Mouse (Mus musculus) midbrain, embryonic 13.5 days (tissue): ENCODE results near the gene Cd84. TPM values are rescaled to one million over a fixed set of nuclear protein-coding genes. Genes with fewer than 3 reads are reported as not detected.
"Not testable (repeated sequence)": the region's sequence is repeated elsewhere in the genome, so short reads cannot be mapped to it uniquely, and the experiment has no call there.

Experiments used
- ATAC-seq: fragments of 200-750 bp; cut with Nextera tagmentation; 2 replicates; pipeline ENCODE4 v1.8.0; 2017; ENCODE audit warnings: mild to moderate bottlenecking, moderate TSS enrichment, moderate library complexity
- H3K27ac ChIP-seq: fragments of 300-500 bp; sonication (generic); 2 replicates; pipeline ENCODE4 v1.5.1; 2015; ENCODE audit warnings: inconsistent platforms, mild to moderate bottlenecking, moderate library complexity
- H3K27me3 ChIP-seq: fragments of 300-500 bp; sonication (generic); 2 replicates; pipeline ENCODE4 v1.6.1; 2015; ENCODE audit warnings: mild to moderate bottlenecking, inconsistent platforms
- H3K36me3 ChIP-seq: fragments of 300-500 bp; sonication (generic); 2 replicates; pipeline ENCODE4 v1.6.1; 2015; ENCODE audit warnings: mild to moderate bottlenecking, inconsistent platforms
- H3K4me1 ChIP-seq: fragments of 300-500 bp; sonication (generic); replicated peaks from 2 replicates; pipeline ENCODE4 v1.6.1; 2015; ENCODE audit warnings: inconsistent platforms
- H3K4me2 ChIP-seq: fragments of 300-500 bp; sonication (generic); replicated peaks from 2 replicates; pipeline ENCODE4 v1.6.1; 2015; ENCODE audit warnings: moderate library complexity, mild to moderate bottlenecking, inconsistent platforms
- H3K4me3 ChIP-seq: fragments of 300-500 bp; sonication (generic); replicated peaks from 2 replicates; pipeline ENCODE4 v1.5.1; 2015; ENCODE audit warnings: mild to moderate bottlenecking, inconsistent platforms
- H3K9ac ChIP-seq: fragments of 300-500 bp; sonication (generic); replicated peaks from 2 replicates; pipeline ENCODE4 v1.6.1; 2015; ENCODE audit warnings: mild to moderate bottlenecking, inconsistent platforms
- H3K9me3 ChIP-seq: fragments of 300-500 bp; sonication (generic); 2 replicates; pipeline ENCODE4 v1.6.1; 2016; ENCODE audit warnings: mild to moderate bottlenecking, inconsistent platforms
- WGBS: fragments of 180-500 bp; shearing (Covaris S2); methylation state at CpG from one replicate; pipeline ENCODE4 v1.1.7; 2015; 5-methylcytosine and 5-hydroxymethylcytosine counted together
- polyA plus RNA-seq: library from polyadenylated mRNA; unstranded; fragments of >200 nt; fragmentation: Nextera tagmentation; extraction: Ambion mirVana; gene quantifications from 2 replicates; pipeline ENCODE4 v1.2.1, GENCODE M21; 2015

Gene Cd84
- 0.66 and 0.82 TPM in 2 replicates for polyA plus RNA-seq

DNA sequence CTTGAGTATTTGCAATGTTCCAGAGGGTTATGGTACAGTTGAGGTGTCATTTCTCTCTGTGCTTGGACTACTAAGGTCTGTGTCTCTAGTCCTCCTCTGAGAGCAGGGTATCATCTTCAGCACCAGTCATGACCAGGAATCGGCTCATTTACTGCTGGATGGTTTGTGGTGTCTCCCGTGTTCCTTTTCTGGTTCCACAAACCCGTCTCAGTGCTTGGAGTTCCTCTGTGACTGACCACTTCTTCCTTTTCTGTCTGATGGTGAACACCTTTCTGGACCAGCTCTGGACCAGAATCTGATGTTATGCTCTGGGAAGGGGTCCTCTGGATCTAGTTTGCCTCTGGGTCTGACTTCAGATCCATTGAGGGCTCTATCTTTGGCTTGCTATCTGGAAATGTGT, at the start of gene Cd84:
Gene Cd84 (plus strand): TSS at position 210 of the 400 bp plus-strand sequence.
- Histone ChIP-seq H3K9ac (no peak within 1 kb of the TSS), H3K4me2 (no peak within 1 kb of the TSS)

DNA sequence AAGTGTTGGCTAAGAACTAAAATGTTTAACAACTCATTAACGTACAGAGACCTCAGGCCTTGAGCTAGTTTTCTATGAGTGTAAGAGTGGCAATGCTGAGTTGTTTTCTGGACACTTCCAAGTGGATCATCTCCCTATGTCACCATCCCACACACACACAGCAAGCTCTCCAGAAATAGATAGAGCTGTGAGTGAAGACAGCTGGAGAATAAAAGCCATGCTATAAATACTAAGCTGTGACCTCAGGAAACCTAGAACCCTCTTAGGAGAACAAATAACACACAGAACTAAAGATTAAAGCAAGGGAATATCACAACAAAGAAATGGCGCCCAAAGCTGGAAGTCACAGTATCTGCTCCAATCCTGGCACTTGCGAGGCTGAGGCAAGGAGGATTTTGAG, 48.0 kb upstream of the Cd84 start:
- 92% methylated on average over 3 of the region's 3 CpGs for WGBS
- Histone ChIP-seq H3K4me3 (no peak overlapping the region), H3K9ac (no peak overlapping the region), H3K27ac (no peak overlapping the region), H3K9me3 (no peaks in the 10 kb centered on the region), H3K4me1 (no peaks in the 10 kb centered on the region), H3K36me3 (no peaks in the 10 kb centered on the region), H3K27me3 (no peaks in the 10 kb centered on the region), H3K4me2 (no peak overlapping the region)
- no peak for ATAC-seq

More for the DNA sequence above, at the start of gene Cd84:
- H3K27ac ChIP-seq, result no peak within 1 kb of the TSS
- H3K27me3 ChIP-seq, result no peaks in the 10 kb centered on the region
- no peaks in the 10 kb centered on the region for H3K4me1 ChIP-seq
- 93% methylated on average over 3 of the region's 3 CpGs for WGBS
- no peaks in the 10 kb centered on the region for H3K36me3 ChIP-seq
- H3K9me3 ChIP-seq, result no peaks in the 10 kb centered on the region
- ATAC-seq, result no peak
- H3K4me3 ChIP-seq, result no peak within 1 kb of the TSS

DNA sequence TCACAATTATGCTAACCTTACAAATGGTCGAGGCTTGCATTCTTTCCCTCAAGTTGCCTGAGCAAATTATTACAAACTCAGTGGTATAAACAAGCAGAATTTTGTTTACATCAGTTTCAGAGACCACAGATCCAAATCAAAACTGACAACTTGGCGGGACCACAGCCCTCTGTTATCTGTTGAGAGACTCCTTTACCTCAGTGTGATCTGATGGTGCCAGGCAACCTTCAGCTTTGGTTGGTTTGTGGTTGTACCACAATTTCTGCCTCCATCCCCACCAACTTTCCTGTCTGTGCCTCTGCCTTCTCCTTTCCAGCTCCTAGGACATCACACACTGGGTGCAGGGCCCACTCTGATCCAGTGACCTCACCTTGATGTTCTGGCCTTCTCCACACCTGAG, 43.3 kb upstream of the Cd84 start:
- Histone ChIP-seq H3K4me3 (no peak overlapping the region), H3K4me1 (no peaks in the 10 kb centered on the region), H3K9ac (no peak overlapping the region), H3K9me3 (no peaks in the 10 kb centered on the region), H3K27me3 (no peaks in the 10 kb centered on the region), H3K4me2 (no peak overlapping the region), H3K27ac (no peak overlapping the region), H3K36me3 (no peaks in the 10 kb centered on the region)
- 66% methylated on average over 2 of the region's 2 CpGs for WGBS
- no peak for ATAC-seq

DNA sequence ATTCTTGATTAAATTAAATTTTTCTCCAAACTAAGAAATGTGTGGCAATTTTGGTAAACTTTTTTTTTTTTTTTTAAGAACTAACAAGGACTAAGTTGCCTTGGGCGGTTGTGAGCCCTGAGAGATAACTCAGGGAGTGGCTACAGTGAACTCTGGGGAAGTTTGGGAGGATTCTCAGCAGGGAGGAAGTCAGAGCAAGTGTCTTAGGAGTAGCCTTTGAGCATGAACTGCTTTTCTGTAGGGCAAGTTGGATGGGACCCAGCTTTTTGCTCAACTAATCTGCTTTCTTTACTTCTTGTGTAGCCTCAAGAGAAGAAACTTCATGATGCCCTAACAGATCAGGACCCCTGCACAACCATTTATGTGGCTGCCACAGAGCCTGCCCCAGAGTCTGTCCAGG, 41.7 kb upstream of the Cd84 start:
- H3K4me3 ChIP-seq, result no peak overlapping the region
- H3K27ac ChIP-seq, result no peak overlapping the region
- 62% methylated on average over 1 of the region's 1 CpGs for WGBS
- H3K4me1 ChIP-seq, result no peaks in the 10 kb centered on the region
- H3K9ac ChIP-seq, result no peak overlapping the region
- ATAC-seq, result no peak
- no peak overlapping the region for H3K4me2 ChIP-seq
- no peaks in the 10 kb centered on the region for H3K36me3 ChIP-seq
- no peaks in the 10 kb centered on the region for H3K9me3 ChIP-seq
- H3K27me3 ChIP-seq, result no peaks in the 10 kb centered on the region

DNA sequence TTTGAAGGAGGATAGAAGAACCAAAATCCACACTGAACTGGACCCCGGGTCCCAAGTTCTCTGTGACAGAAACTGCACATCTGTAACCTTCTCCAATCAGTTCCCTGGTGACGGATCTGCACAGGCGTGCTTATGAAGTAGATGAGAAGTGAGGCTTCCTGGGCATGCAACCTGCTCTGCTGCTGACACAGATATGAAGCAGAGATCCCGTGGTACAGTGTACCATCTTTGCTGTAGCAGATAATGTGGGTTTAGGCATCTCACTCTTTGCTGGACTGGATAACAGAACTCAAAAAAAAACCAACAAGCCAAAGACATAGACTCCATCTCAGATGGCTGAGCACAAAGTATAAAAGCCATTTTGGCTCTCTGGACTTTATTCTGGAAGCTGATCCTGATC, 39.8 kb upstream of the Cd84 start:
- Histone ChIP-seq H3K9ac (no peak overlapping the region), H3K27me3 (no peaks in the 10 kb centered on the region), H3K4me1 (no peaks in the 10 kb centered on the region), H3K36me3 (no peaks in the 10 kb centered on the region), H3K4me2 (no peak overlapping the region), H3K27ac (no peak overlapping the region), H3K9me3 (no peaks in the 10 kb centered on the region), H3K4me3 (no peak overlapping the region)
- ATAC-seq, result no peak
- 80% methylated on average over 4 of the region's 4 CpGs for WGBS

DNA sequence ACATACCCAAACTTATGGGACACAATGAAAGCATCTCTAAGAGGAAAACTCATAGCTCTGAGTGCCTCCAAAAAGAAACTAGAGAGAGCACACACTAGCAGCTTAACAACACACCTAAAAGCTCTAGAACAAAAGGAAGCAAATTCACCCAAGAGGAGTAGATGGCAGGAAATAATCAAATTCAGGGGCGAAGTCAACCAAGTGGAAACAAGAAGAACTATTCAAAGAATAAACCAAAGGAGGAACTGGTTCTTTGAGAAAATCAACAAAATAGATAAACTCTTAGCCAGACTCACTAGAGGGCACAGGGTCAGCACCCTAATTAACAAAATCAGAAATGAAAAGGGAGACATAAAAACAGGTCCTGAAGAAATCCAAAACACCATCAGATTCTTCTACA, 28.4 kb upstream of the Cd84 start:
- 81% methylated on average over 1 of the region's 1 CpGs for WGBS
- H3K27me3 ChIP-seq, H3K9me3 ChIP-seq: not testable (repeated sequence)

DNA sequence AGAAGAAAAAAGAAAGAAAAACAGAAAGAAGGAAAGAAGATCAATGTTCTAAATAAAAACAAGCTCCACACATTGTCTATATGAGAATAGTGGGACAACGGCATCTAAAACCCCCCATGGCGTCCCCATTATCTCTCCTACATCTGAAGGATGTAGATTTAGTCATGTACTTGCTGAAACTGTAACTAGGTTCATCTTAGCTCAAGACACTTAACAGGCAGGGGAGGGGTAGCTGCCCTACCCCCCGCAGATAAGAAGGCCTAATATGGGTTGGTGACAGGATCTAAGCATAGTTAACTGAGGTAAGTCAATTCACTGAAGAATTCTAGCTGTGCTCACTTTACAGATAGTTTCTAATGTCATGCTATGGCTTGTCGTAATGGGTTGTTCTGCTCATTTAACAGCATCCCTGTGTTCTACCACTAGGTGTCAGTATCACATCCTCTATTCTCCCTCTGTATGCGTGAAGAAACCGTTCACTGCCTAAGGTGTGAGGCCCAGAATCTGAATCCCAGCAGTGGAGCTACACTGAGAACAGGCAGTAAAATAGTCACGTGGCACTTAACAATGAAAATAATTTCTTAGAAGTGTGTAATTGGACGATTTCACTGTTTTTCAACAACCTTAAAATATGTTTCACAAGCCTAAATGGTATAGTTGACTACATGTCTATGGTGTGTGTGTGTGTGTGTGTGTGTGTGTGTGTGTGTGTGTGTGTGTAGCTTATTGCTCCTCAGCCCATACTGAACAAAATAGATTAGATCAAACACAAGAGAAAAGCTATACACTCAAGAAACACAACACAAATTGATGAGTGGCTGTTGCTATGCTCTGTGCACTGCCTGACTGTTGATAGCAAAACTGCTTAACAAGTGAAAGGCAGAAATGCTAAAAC, 23.7 kb upstream of the Cd84 start:
- no peak overlapping the region for H3K4me3 ChIP-seq
- H3K27me3 ChIP-seq, result no peaks in the 10 kb centered on the region
- no peaks in the 10 kb centered on the region for H3K36me3 ChIP-seq
- no peak overlapping the region for H3K9ac ChIP-seq
- no peaks in the 10 kb centered on the region for H3K9me3 ChIP-seq
- WGBS, result 14% methylated on average over 8 of the region's 8 CpGs
- ATAC-seq, result peak; percentile 99
- H3K27ac ChIP-seq, result no peak overlapping the region
- H3K4me2 ChIP-seq, result no peak overlapping the region
- H3K4me1 ChIP-seq, result no peaks in the 10 kb centered on the region

More for the DNA sequence above, 28.4 kb upstream of the Cd84 start:
- H3K9ac ChIP-seq, H3K4me1 ChIP-seq, H3K27ac ChIP-seq, H3K36me3 ChIP-seq, H3K4me2 ChIP-seq, H3K4me3 ChIP-seq, ATAC-seq: not testable (repeated sequence)

DNA sequence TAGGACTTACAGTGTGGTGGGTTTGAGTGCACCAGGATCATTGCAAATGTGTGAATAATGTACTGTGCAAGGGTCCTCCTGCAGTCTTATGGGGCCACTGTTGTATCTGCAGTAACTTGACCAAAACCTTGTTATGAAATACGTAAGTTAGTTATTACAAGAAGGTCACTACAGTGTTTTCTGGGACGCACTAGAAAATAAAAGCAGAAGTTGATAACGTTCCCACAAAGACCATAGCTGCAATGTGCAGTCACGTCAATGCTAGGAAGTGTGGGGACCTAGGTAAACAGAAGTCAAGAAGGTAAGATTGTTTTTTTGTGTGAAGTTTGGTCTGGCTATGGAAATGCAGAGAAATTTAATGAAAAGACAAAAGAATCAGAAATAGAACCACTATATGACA, 22.5 kb upstream of the Cd84 start:
- Histone ChIP-seq H3K9ac (0 out of 2 replicates have a peak overlapping the region, but pooled peaks have one; percentile 2), H3K4me3 (no peak overlapping the region), H3K4me2 (no peak overlapping the region), H3K36me3 (no peaks in the 10 kb centered on the region), H3K9me3 (no peaks in the 10 kb centered on the region), H3K27me3 (no peaks in the 10 kb centered on the region), H3K27ac (no peak overlapping the region), H3K4me1 (no peaks in the 10 kb centered on the region)
- WGBS, result 84% methylated on average over 4 of the region's 4 CpGs
- ATAC-seq, result no peak

DNA sequence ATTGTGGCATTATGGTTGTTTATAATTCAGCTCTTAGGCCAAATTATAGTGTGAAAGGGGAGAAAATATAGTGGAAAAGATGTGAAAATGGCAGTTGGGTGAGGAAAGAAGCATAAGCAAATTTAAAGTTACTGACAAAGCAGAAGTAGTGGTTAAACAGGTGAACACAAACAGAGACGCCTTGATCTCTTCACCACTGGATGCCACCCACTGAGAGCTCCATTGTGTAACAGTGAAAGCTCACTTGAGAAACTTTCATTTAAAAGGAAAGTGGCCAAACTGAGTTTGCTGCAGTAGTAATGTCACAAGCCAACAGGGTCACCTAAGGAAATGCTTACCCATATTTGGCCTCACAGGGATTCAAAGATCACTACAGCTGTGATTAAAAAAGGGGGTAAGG, 18.2 kb upstream of the Cd84 start:
- Histone ChIP-seq H3K4me2 (no peak overlapping the region), H3K9ac (no peak overlapping the region), H3K4me1 (no peaks in the 10 kb centered on the region), H3K36me3 (no peaks in the 10 kb centered on the region), H3K4me3 (no peak overlapping the region), H3K27ac (no peak overlapping the region), H3K27me3 (no peaks in the 10 kb centered on the region), H3K9me3 (no peaks in the 10 kb centered on the region)
- no peak for ATAC-seq
- 20% methylated on average over 1 of the region's 1 CpGs for WGBS

DNA sequence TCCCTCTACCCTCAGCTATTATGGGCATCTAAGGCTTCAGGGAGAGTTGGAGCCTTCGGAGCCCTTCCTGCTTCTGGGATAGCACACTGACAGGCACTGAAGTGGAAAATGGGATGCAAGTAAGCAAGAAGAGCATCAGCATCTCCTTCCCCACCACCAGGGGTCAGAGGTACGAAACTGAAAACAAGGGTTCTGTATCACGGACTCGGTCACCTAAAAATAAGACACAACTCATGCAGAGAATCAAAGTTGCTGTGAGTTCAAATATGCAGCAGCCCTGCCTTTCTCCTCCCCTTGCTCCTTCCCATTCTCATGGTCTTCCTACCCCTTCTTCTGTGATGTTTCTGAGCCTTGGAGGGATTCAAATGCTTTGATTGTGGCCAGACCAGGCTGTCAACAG, 14.0 kb upstream of the Cd84 start:
- Histone ChIP-seq H3K36me3 (no peaks in the 10 kb centered on the region), H3K27ac (no peak overlapping the region), H3K4me1 (no peaks in the 10 kb centered on the region), H3K9me3 (no peaks in the 10 kb centered on the region), H3K4me2 (no peak overlapping the region), H3K27me3 (no peaks in the 10 kb centered on the region), H3K4me3 (no peak overlapping the region), H3K9ac (no peak overlapping the region)
- 20% methylated on average over 4 of the region's 4 CpGs for WGBS
- no peak for ATAC-seq

DNA sequence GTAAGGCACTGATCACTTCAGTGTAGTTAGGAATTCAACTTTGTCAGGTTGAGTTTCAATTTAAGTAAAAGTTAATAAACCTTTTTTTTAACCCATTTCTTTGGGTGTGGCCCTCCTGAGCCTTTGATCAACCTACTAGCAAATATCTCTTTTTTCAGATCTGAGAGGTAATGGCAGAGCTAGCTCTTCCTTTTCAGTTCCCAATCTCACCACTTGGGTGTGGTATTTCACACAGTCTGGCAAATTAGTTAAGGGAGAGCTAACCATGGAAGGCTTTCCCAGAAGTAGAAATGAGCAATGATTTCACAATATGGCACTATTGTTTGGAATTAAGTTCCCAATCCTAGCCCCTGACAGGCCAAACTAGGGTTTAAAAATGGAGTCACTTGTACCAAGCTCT, 13.3 kb upstream of the Cd84 start:
- Histone ChIP-seq H3K9ac (no peak overlapping the region), H3K9me3 (no peaks in the 10 kb centered on the region), H3K4me3 (no peak overlapping the region), H3K27ac (no peak overlapping the region), H3K27me3 (no peaks in the 10 kb centered on the region), H3K4me2 (no peak overlapping the region), H3K36me3 (no peaks in the 10 kb centered on the region), H3K4me1 (no peaks in the 10 kb centered on the region)
- no peak for ATAC-seq

DNA sequence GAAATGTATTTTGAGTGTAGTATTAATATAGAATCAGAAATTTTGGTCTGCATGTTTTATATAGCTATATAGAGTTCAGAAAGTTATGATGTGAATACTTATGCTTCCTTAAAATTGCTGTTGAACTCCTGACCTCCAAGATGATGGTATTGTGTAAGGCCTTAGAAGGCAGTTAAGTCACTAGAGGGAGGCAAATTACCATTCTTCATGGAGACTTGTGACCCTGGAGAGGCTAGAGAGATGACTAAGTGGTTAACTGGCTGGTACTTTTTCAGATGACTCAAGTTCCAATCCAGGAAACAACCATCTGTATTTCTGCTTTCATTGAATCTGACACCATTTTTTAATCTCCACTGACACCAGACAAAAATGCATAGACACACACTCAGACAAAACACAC, 11.8 kb upstream of the Cd84 start:
- ATAC-seq, result no peak
- no peaks in the 10 kb centered on the region for H3K27me3 ChIP-seq
- H3K36me3 ChIP-seq, result no peaks in the 10 kb centered on the region
- H3K4me3 ChIP-seq, result no peak overlapping the region
- H3K27ac ChIP-seq, result no peak overlapping the region
- no peaks in the 10 kb centered on the region for H3K9me3 ChIP-seq
- no peaks in the 10 kb centered on the region for H3K4me1 ChIP-seq
- H3K9ac ChIP-seq, result no peak overlapping the region
- H3K4me2 ChIP-seq, result no peak overlapping the region
